Mouse (Mus musculus) hindbrain, embryonic 12.5 days (tissue): ENCODE measurements at regions not wholly inside any gene's neighbourhood (a gene's known extent, or its start where the extent isn't known, plus 50 kb on each side); places are given as distances from the start of the nearest gene placed in this dataset. TPM values are rescaled to one million over a fixed set of nuclear protein-coding genes. Genes with fewer than 3 reads are reported as not detected.

Source experiments
- microRNA counts: library from miRNA; unstranded; fragments of <30 nt; microRNA quantifications from one replicate; lab custom pipeline; 2017
- microRNA-seq: library from miRNA; unstranded; fragments of <30 nt; microRNA quantifications from one replicate; pipeline ENCODE4, GENCODE M21; 2017

MicroRNA genes in the stretch of these regions (microRNA counts, 519-probe panel; counts per million panel counts)
- microRNA mmu-miR-466j (lab: Ali Mortazavi, UCI): 470 counts per million, percentile 58 among the panel's probes with 10 or more counts

Small RNA genes in the stretch of these regions (microRNA-seq; reads per million reads assigned to microRNA genes)
- gene Mir466j (not detected), gene Mir6408 (not detected)
